ENCODE assay signal across 20 mouse cellular contexts in the genomic region with DNA sequence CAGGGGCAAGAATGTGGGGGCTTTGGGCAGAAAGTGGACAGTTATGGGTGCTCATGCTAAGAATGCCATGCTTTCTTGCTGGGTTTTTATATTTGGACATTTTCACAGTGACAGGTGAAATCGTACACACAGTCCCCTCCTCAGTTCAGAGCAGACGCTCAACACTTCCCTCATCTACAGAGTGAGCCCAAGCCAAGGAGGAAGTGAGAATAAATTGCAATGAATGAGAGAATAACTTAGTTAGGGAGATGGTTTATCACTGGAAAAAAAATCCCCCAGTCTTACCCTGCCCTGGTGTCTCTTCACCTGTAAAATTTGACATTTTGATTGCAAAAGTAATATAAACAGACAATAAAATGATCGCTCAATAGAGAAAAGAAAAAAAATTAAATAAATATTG.
DNase-seq lines count a peak whose midpoint lies in the region; ATAC-seq and TF ChIP-seq lines count a peak whose summit lies in the region.
"Had no signal": no experiment of that assay in that cellular context is flagged by ENCODE, and none has a peak within 500 bp of the region (broad histone marks: within the 10 kb centered on the region; RNA-seq: fewer than 3 reads in every experiment).

No protein-coding gene starts in this region.

- peak overlapping the region; percentile 55 for H3K4me2 ChIP-seq in CH12.LX (ENCODE audit: insufficient read depth, low read depth, poor library complexity, severe bottlenecking)
- H3K4me2 ChIP-seq: embryonic facial prominence, embryonic 15.5 days; hindbrain, embryonic 13.5 days had no signal

- H3K4me1 ChIP-seq in CH12.LX (ENCODE audit: control insufficient read depth in 1 of 2, insufficient read depth in 2 of 2), result peaks cover 10 to 53% of the 10 kb centered on the region in 2 experiments
- H3K4me1 ChIP-seq: embryonic facial prominence, embryonic 15.5 days; forebrain, embryonic 10.5 days; hindbrain, embryonic 13.5 days had no signal

- dilution Hi-C loops in CH12.LX (cut with MboI; ENCODE audit: extremely low pct_ligation_motif_present, extremely low pct_unique_long_range_greater_than_20kb, low sequenced_read_pairs), result no loop called here

- no peak overlapping the region for H3K9ac ChIP-seq in CH12.LX (ENCODE audit: insufficient read depth, low read depth)
- H3K9ac ChIP-seq: embryonic facial prominence, embryonic 15.5 days; hindbrain, embryonic 13.5 days had no signal

- H3K9me3 ChIP-seq in CH12.LX (replicated peaks; ENCODE audit: low read length), result no peaks in the 10 kb centered on the region
- H3K9me3 ChIP-seq: embryonic facial prominence, embryonic 15.5 days; forebrain, embryonic 10.5 days; hindbrain, embryonic 13.5 days had no signal

- no peak for TF ChIP-seq POLR2A in CH12.LX (IDR thresholded peaks at IDR 0.05; ENCODE audit: low read depth, low read length)

- no peak overlapping the region for H3K4me3 ChIP-seq in CH12.LX (replicated peaks in 1 of 3; ENCODE audit: low read depth in 2 of 3, low read length in 2 of 3, poor library complexity in 1 of 3)
- H3K4me3 ChIP-seq: embryonic facial prominence, embryonic 15.5 days; erythroblast, embryonic 14.5 days; forebrain, embryonic 10.5 days; gastrocnemius, adult 2 months; hindbrain, embryonic 13.5 days had no signal

- no peaks in the 10 kb centered on the region for H3K36me3 ChIP-seq in CH12.LX (replicated peaks in 1 of 2; ENCODE audit: control insufficient read depth in 1 of 2, insufficient read depth in 1 of 2, low read length in 1 of 2)
- H3K36me3 ChIP-seq: embryonic facial prominence, embryonic 15.5 days; forebrain, embryonic 10.5 days; hindbrain, embryonic 13.5 days had no signal

- TF ChIP-seq EP300 in CH12.LX (IDR thresholded peaks at IDR 0.05; ENCODE audit: low read length), result peak; percentile 84

- H3K27me3 ChIP-seq in CH12.LX (replicated peaks), result peaks cover 6% of the 10 kb centered on the region
- H3K27me3 ChIP-seq: embryonic facial prominence, embryonic 15.5 days; hindbrain, embryonic 13.5 days had no signal

- H3K79me2 ChIP-seq in CH12.LX (replicated peaks; ENCODE audit: control insufficient read depth, extremely low read depth, insufficient read depth, poor library complexity, severe bottlenecking), result no peaks in the 10 kb centered on the region

- peak; percentile 79 for ATAC-seq in granulocyte monocyte progenitor cell, adult 5-6 weeks (replicated peaks; ENCODE audit: poor library complexity, severe bottlenecking)
- ATAC-seq in monocyte, adult 5-6 weeks (replicated peaks; ENCODE audit: insufficient number of reproducible peaks, low FRiP score, low TSS enrichment, poor library complexity, severe bottlenecking), result peak; percentile 70; the same call in 1 of the 2 replicates
- ATAC-seq: forebrain, embryonic 14.5 days; intestine, embryonic 16.5 days had no signal

- TF ChIP-seq CTCF in CH12.LX (conservative IDR thresholded peaks at IDR 0.05 in 1 of 2, IDR thresholded peaks at IDR 0.05 in 1 of 2; ENCODE audit: low read depth in 2 of 2, low read length in 2 of 2), result no peak

- in situ Hi-C loops in CH12.LX (cut with MboI; ENCODE audit: low pct_ligation_motif_present, low pct_unique_long_range_greater_than_20kb, low sequenced_read_pairs), result no loop called here

- no peak; the same call in 1 of the 2 replicates for TF ChIP-seq RAD21 in CH12.LX (IDR thresholded peaks at IDR 0.05; ENCODE audit: low read depth, low read length)

- no peak overlapping the region for H3K27ac ChIP-seq in CH12.LX (ENCODE audit: insufficient read depth, low read depth)
- H3K27ac ChIP-seq: embryonic facial prominence, embryonic 15.5 days; forebrain, embryonic 10.5 days; gastrocnemius, adult 2 months; hindbrain, embryonic 13.5 days had no signal

- peak; percentile 54 for DNase-seq in CH12.LX (ENCODE audit: extremely low read depth)
- no peak for DNase-seq in retina, postnatal 1 day
- DNase-seq in adipocyte (ENCODE audit: low spot score), result no peak
- no peak for DNase-seq in thymus, postnatal 25 days
- DNase-seq: adrenal gland, adult 8-10 months; cerebellum, adult 11-12 months; cerebellum, adult 9-10 months; cerebellum, postnatal 36 days; gastrocnemius, adult 2 months; gastrocnemius, postnatal 25 days; heart, postnatal 10 days; heart, postnatal 4 days had no signal

TF ChIP-seq in CH12.LX, 34 proteins besides CTCF, POLR2A, EP300 and RAD21:
- no peak for TF ChIP-seq HCFC1 (IDR thresholded peaks at IDR 0.05; ENCODE audit: low read depth, low read length)
- TF ChIP-seq KAT2A (IDR thresholded peaks at IDR 0.05; ENCODE audit: insufficient replicate concordance, low read length), result no peak
- TF ChIP-seq MEF2A (IDR thresholded peaks at IDR 0.05; ENCODE audit: borderline replicate concordance, low read depth, low read length), result no peak
- TF ChIP-seq POLR2AphosphoS2 (IDR thresholded peaks at IDR 0.05; ENCODE audit: low read depth, low read length), result no peak
- peak; percentile 84 for TF ChIP-seq IRF4 (IDR thresholded peaks at IDR 0.05; ENCODE audit: low read depth, low read length)
- TF ChIP-seq NRF1 (IDR thresholded peaks at IDR 0.05; ENCODE audit: low read depth, low read length), result no peak
- no peak for TF ChIP-seq RCOR1 (conservative IDR thresholded peaks at IDR 0.05; ENCODE audit: low read depth, low read length)
- TF ChIP-seq MAZ (IDR thresholded peaks at IDR 0.05; ENCODE audit: low read depth, low read length), result no peak
- TF ChIP-seq JUN (IDR thresholded peaks at IDR 0.05; ENCODE audit: insufficient read depth, low read depth, low read length), result no peak
- peak; percentile 19; the same call in 1 of the 2 replicates for TF ChIP-seq TCF12 (IDR thresholded peaks at IDR 0.05; ENCODE audit: low read depth, low read length)
- TF ChIP-seq CHD2 (IDR thresholded peaks at IDR 0.05; ENCODE audit: low read length), result 0 out of 2 replicates have a peak, but pooled peaks have one; percentile 33
- no peak for TF ChIP-seq USF2 (conservative IDR thresholded peaks at IDR 0.05; ENCODE audit: low read depth, low read length)
- TF ChIP-seq ZKSCAN1 (IDR thresholded peaks at IDR 0.05; ENCODE audit: borderline replicate concordance, low read depth, low read length), result no peak
- 0 out of 2 replicates have a peak, but pooled peaks have one; percentile 33 for TF ChIP-seq ZNF384 (IDR thresholded peaks at IDR 0.05; ENCODE audit: low read depth, low read length)
- TF ChIP-seq MAX (IDR thresholded peaks at IDR 0.05; ENCODE audit: low read length), result 0 out of 2 replicates have a peak, but pooled peaks have one; percentile 29
- TF ChIP-seq MXI1 (IDR thresholded peaks at IDR 0.05; ENCODE audit: low read depth, low read length), result 0 out of 2 replicates have a peak, but pooled peaks have one; percentile 29
